Mouse (Mus musculus): Measurements from ENCODE around the gene Kera. TPM values are rescaled to one million over a fixed set of nuclear protein-coding genes. Genes with fewer than 3 reads are reported as not detected.

The Kera gene
- polyA plus RNA-seq, 1 experiment = not detected

DNA sequence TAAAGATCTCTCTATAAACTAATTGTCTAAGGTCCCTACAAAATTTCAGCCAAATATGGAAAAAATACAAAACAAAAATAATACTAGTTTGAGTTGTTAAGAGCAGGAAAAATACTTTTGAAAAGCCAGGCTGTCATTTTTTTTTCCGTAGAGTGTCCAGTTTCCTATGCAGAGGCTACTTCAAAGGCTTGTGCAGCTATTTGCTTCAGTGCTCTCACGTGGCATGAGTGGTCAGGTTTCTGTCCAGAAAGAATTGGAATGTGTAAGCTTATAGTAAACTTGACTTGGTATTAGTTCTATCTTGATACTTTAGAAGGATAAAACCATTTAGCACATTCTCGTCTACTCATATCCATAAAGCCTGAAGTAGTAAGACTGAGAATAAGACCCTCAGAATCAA is 15.0 kb upstream of the Kera start:
- TF ChIP-seq CTCF (IDR thresholded peaks at IDR 0.05; ENCODE audit: insufficient read depth, low read depth, low read length) = no peak
- no peak for TF ChIP-seq POLR2A (IDR thresholded peaks at IDR 0.05; ENCODE audit: insufficient read depth, low read depth, low read length)
- H3K27ac ChIP-seq (ENCODE audit: insufficient read depth, low read depth, low read length) = no peak overlapping the region
- WGBS = 86% methylated on average over 3 of the region's 3 CpGs
- H3K4me1 ChIP-seq (ENCODE audit: control insufficient read depth, insufficient read depth, low read length) = no peaks in the 10 kb centered on the region
- no peak overlapping the region for H3K4me3 ChIP-seq (ENCODE audit: insufficient read depth, low read depth, low read length)

DNA sequence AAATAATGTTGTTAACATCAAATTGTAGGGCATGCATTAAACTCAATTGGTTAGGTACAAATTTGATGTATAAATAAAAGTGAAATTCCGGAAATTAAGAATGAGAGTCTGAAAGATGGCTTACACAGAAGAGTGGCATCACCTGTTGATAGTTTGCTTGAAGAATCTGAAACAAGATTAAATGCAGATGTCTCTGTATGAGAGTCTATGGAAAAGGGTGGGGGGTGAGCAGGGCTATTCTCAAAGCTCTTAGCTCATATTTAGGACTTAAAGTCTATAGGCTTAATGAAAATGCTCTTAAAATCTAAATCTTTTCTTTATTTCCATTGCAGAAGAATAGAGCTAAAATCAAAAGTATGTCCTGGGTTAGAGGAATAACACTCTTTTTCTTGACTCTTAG is 11.0 kb upstream of the Kera start:
- Histone ChIP-seq H3K4me3 (ENCODE audit: insufficient read depth, low read depth, low read length) (no peak overlapping the region), H3K27ac (ENCODE audit: insufficient read depth, low read depth, low read length) (no peak overlapping the region), H3K4me1 (ENCODE audit: control insufficient read depth, insufficient read depth, low read length) (no peaks in the 10 kb centered on the region)
- 83% methylated on average over 1 of the region's 1 CpGs for WGBS
- TF ChIP-seq POLR2A (IDR thresholded peaks at IDR 0.05; ENCODE audit: insufficient read depth, low read depth, low read length) (no peak), CTCF (IDR thresholded peaks at IDR 0.05; ENCODE audit: insufficient read depth, low read depth, low read length) (no peak)

DNA sequence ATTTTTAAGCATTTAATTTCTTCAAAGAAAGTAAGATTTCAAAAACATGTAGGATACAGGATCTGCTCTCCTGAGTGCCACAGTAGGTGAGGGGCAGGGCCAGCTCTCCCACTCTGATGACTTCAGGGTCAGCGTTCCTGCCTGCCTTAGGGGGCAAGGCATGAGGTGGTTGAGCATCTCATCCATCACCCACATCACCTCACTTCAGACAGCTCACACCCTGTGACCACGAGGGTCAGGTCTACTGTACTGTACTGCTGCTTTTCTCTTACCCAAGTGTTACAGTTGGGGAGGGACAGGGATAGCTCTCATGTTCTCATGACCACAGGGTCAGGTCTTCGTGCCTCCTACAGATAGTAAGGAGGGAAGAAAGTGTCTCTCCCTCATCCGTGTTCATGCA is 4.9 kb upstream of the Kera start:
- WGBS = 88% methylated on average over 4 of the region's 4 CpGs
- Histone ChIP-seq H3K27ac (ENCODE audit: insufficient read depth, low read depth, low read length) (no peak overlapping the region), H3K4me1 (ENCODE audit: control insufficient read depth, insufficient read depth, low read length) (no peaks in the 10 kb centered on the region), H3K4me3 (ENCODE audit: insufficient read depth, low read depth, low read length) (no peak overlapping the region)
- no peak for TF ChIP-seq POLR2A (IDR thresholded peaks at IDR 0.05; ENCODE audit: insufficient read depth, low read depth, low read length)

DNA sequence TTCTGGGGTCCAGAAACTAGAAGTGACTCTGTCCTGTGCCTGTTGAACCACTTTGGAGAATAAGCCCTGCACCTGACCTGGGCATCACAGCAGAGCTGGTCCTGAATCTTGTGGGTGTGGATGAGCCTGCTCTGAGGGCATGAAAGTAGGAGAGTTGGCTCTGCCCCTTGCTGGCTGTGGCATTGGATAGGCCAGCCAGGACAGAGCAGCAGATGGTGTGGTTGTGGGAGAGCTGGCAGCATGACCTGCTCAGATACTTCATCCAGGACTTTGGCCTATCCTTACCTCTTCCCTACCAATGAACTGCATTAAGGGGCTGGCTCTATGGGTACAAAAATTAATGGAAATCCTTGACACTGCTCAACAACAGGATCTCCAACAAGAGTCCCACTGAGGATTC is 3.4 kb upstream of the Kera start:
- Histone ChIP-seq H3K4me1 (ENCODE audit: control insufficient read depth, insufficient read depth, low read length) (no peaks in the 10 kb centered on the region), H3K27ac (ENCODE audit: insufficient read depth, low read depth, low read length) (no peak overlapping the region), H3K4me3 (ENCODE audit: insufficient read depth, low read depth, low read length) (no peak overlapping the region)
- TF ChIP-seq POLR2A (IDR thresholded peaks at IDR 0.05; ENCODE audit: insufficient read depth, low read depth, low read length) (no peak), CTCF (IDR thresholded peaks at IDR 0.05; ENCODE audit: insufficient read depth, low read depth, low read length) (no peak)

DNA sequence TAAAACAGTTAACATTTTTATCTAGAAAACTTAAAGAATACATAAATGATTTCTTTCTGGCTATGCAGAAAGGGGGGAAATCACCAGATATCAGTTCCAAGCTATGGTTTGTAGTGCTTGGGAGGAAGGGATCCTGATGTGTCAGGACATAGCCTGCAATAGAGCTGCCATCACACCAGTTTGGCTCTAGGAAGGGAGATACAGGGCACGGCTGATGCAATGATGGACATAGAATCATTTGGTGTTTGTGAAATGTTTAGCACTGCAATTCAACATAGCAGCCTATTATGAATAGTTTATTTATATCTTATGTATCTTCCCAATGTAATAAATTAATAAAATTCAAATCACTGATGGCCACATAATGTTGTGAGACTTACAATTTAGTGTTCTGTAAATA is 15.6 kb downstream of the Kera start:
- H3K4me1 ChIP-seq (ENCODE audit: control insufficient read depth, insufficient read depth, low read length) = no peaks in the 10 kb centered on the region
- H3K27ac ChIP-seq (ENCODE audit: insufficient read depth, low read depth, low read length) = no peak overlapping the region
- TF ChIP-seq CTCF (IDR thresholded peaks at IDR 0.05; ENCODE audit: insufficient read depth, low read depth, low read length) (no peak), POLR2A (IDR thresholded peaks at IDR 0.05; ENCODE audit: insufficient read depth, low read depth, low read length) (no peak)
- H3K4me3 ChIP-seq (ENCODE audit: insufficient read depth, low read depth, low read length) = no peak overlapping the region
- WGBS = 90% methylated on average over 1 of the region's 1 CpGs

GRCm38 (mm10) chr10:97624381-97624780 is 17.7 kb downstream of the Kera start:
- TF ChIP-seq POLR2A (IDR thresholded peaks at IDR 0.05; ENCODE audit: insufficient read depth, low read depth, low read length) (no peak), CTCF (IDR thresholded peaks at IDR 0.05; ENCODE audit: insufficient read depth, low read depth, low read length) (no peak)
- Histone ChIP-seq H3K4me1 (ENCODE audit: control insufficient read depth, insufficient read depth, low read length) (no peaks in the 10 kb centered on the region), H3K27ac (ENCODE audit: insufficient read depth, low read depth, low read length) (no peak overlapping the region), H3K4me3 (ENCODE audit: insufficient read depth, low read depth, low read length) (no peak overlapping the region)
- 89% methylated on average over 2 of the region's 2 CpGs for WGBS

DNA sequence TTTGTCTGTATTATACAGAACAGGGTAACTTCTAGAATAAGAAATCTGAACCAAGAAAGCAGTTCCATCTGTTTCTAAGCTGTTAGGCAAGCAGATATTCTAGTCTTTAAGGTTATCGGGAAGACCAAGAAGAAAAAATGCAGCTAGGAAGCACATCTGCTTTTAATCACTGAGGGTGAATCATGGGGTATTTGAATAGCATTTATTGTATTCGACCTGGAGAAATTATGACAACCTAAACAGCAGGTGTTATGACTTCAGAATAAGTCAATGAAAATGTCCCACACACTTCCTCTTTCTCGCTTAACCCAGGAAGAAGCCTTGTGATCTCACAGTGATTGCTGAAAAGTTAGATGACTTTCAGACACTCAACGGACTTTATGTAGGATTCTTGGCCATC is 18.4 kb downstream of the Kera start:
- WGBS = 76% methylated on average over 4 of the region's 4 CpGs
- TF ChIP-seq CTCF (IDR thresholded peaks at IDR 0.05; ENCODE audit: insufficient read depth, low read depth, low read length) (no peak), POLR2A (IDR thresholded peaks at IDR 0.05; ENCODE audit: insufficient read depth, low read depth, low read length) (no peak)
- H3K4me1 ChIP-seq (ENCODE audit: control insufficient read depth, insufficient read depth, low read length) = no peaks in the 10 kb centered on the region
- no peak overlapping the region for H3K4me3 ChIP-seq (ENCODE audit: insufficient read depth, low read depth, low read length)
- H3K27ac ChIP-seq (ENCODE audit: insufficient read depth, low read depth, low read length) = no peak overlapping the region

DNA sequence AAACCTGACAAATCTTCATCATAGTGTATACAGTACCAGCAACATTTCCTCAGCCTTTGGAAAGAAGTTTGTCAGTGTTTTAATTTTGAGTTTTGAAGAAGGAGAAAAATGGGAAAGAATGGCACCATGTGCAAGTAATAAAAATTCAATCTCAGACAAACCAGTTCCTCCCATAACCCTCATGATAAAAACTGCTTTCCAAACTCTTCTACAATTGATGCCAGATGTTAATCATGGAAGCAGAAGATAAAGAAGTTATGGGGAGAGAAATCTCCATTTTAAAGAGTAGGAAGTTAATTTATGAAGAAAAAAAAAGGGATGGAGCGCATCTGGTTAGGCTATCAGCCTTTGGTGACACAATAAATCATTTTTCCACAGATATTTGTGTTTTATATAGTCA is 19.9 kb downstream of the Kera start:
- Histone ChIP-seq H3K4me3 (ENCODE audit: insufficient read depth, low read depth, low read length) (no peak overlapping the region), H3K27ac (ENCODE audit: insufficient read depth, low read depth, low read length) (no peak overlapping the region), H3K4me1 (ENCODE audit: control insufficient read depth, insufficient read depth, low read length) (no peaks in the 10 kb centered on the region)
- TF ChIP-seq POLR2A (IDR thresholded peaks at IDR 0.05; ENCODE audit: insufficient read depth, low read depth, low read length) (no peak), CTCF (IDR thresholded peaks at IDR 0.05; ENCODE audit: insufficient read depth, low read depth, low read length) (no peak)
- WGBS = 93% methylated on average over 1 of the region's 1 CpGs

GRCm38 (mm10) chr10:97631061-97631460 is 24.4 kb downstream of the Kera start:
- WGBS = 87% methylated on average over 3 of the region's 3 CpGs
- H3K4me3 ChIP-seq (ENCODE audit: insufficient read depth, low read depth, low read length) = no peak overlapping the region
- no peaks in the 10 kb centered on the region for H3K4me1 ChIP-seq (ENCODE audit: control insufficient read depth, insufficient read depth, low read length)
- no peak overlapping the region for H3K27ac ChIP-seq (ENCODE audit: insufficient read depth, low read depth, low read length)
- TF ChIP-seq CTCF (IDR thresholded peaks at IDR 0.05; ENCODE audit: insufficient read depth, low read depth, low read length) = no peak
- no peak for TF ChIP-seq POLR2A (IDR thresholded peaks at IDR 0.05; ENCODE audit: insufficient read depth, low read depth, low read length)

GRCm38 (mm10) chr10:97641926-97642325 is 35.2 kb downstream of the Kera start:
- Histone ChIP-seq H3K27ac (ENCODE audit: insufficient read depth, low read depth, low read length) (no peak overlapping the region), H3K4me1 (ENCODE audit: control insufficient read depth, insufficient read depth, low read length) (no peaks in the 10 kb centered on the region), H3K4me3 (ENCODE audit: insufficient read depth, low read depth, low read length) (no peak overlapping the region)
- WGBS = 93% methylated on average over 2 of the region's 2 CpGs
- TF ChIP-seq CTCF (IDR thresholded peaks at IDR 0.05; ENCODE audit: insufficient read depth, low read depth, low read length) (no peak), POLR2A (IDR thresholded peaks at IDR 0.05; ENCODE audit: insufficient read depth, low read depth, low read length) (no peak)

Data from olfactory bulb, adult 2 months (tissue).